ENCODE assay signal across 30 mouse cellular contexts in the genomic region with DNA sequence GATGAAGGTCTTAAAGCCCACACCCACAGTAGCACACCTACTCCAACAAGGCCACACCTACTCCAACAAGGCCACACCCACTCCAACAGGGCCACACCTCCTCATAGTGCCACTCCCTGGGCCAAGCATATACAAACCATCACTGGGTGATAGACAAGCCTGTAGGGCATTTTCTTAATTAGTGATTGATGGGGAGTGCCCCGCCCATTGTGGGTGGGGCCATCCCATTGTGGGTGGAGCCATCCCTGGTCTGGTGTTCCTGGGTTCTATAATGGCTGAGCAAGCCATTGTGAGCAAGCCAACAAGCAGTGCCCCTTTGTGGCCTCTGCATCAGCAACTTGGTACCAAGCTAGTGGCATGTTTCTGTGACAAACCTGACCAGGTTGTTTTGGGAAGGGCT.
"Had no signal": no experiment of that assay in that cellular context is flagged by ENCODE, and none has a peak within 500 bp of the region (broad histone marks: within the 10 kb centered on the region; RNA-seq: fewer than 3 reads in every experiment).

No protein-coding gene starts in this region.

- H3K36me3 ChIP-seq: limb, embryonic 10.5 days; limb, embryonic 12.5 days; limb, embryonic 13.5 days; limb, embryonic 15.5 days; liver, embryonic 12.5 days; liver, embryonic 13.5 days; liver, embryonic 15.5 days; lung, embryonic 15.5 days; midbrain, embryonic 10.5 days; midbrain, embryonic 12.5 days; midbrain, embryonic 15.5 days; neural tube, embryonic 12.5 days had no signal

- H3K9ac ChIP-seq: limb, embryonic 12.5 days; limb, embryonic 13.5 days; limb, embryonic 15.5 days; liver, embryonic 12.5 days; liver, embryonic 13.5 days; liver, embryonic 14.5 days; liver, embryonic 15.5 days; liver, postnatal 0 days; lung, embryonic 14.5 days; lung, embryonic 15.5 days; midbrain, embryonic 12.5 days; midbrain, embryonic 15.5 days; neural tube, embryonic 12.5 days had no signal

- H3K4me1 ChIP-seq: limb, embryonic 12.5 days; limb, embryonic 13.5 days; limb, embryonic 15.5 days; liver, embryonic 12.5 days; liver, embryonic 13.5 days; liver, embryonic 15.5 days; lung, embryonic 15.5 days; megakaryocyte, embryonic 14.5 days; midbrain, embryonic 10.5 days; midbrain, embryonic 12.5 days; midbrain, embryonic 15.5 days; neural tube, embryonic 12.5 days had no signal

- H3K27ac ChIP-seq: limb, embryonic 10.5 days; limb, embryonic 12.5 days; limb, embryonic 13.5 days; limb, embryonic 15.5 days; liver, embryonic 12.5 days; liver, embryonic 13.5 days; liver, embryonic 14.5 days; liver, embryonic 15.5 days; lung, embryonic 15.5 days; macrophage; midbrain, embryonic 10.5 days; midbrain, embryonic 12.5 days; midbrain, embryonic 15.5 days; neural tube, embryonic 12.5 days had no signal

- DNase-seq: left cerebral cortex, postnatal 4 days; liver; liver, embryonic 13.5 days; liver, postnatal 0 days; lung, adult 18-20 months; lung, adult 2 months; lung, embryonic 14.5 days; lung, postnatal 10 days; lung, postnatal 14 days; lung, postnatal 36 days; lung, postnatal 4 days; midbrain, embryonic 14.5 days had no signal

- H3K9me3 ChIP-seq: limb, embryonic 10.5 days; limb, embryonic 12.5 days; limb, embryonic 15.5 days; liver, embryonic 12.5 days; liver, embryonic 15.5 days; lung, embryonic 15.5 days; midbrain, embryonic 12.5 days; neural tube, embryonic 12.5 days had no signal

- ATAC-seq: liver, embryonic 12.5 days; liver, postnatal 0 days; lung, postnatal 0 days; midbrain, embryonic 15.5 days; midbrain, embryonic 16.5 days had no signal

- H3K4me2 ChIP-seq: limb, embryonic 12.5 days; limb, embryonic 13.5 days; limb, embryonic 15.5 days; liver, embryonic 11.5 days; liver, embryonic 12.5 days; liver, embryonic 13.5 days; liver, embryonic 15.5 days; lung, embryonic 14.5 days; lung, embryonic 15.5 days; midbrain, embryonic 12.5 days; midbrain, embryonic 15.5 days; neural tube, embryonic 12.5 days had no signal

- H3K4me3 ChIP-seq: limb, embryonic 10.5 days; limb, embryonic 12.5 days; limb, embryonic 13.5 days; limb, embryonic 15.5 days; liver, embryonic 12.5 days; liver, embryonic 13.5 days; liver, embryonic 15.5 days; lung, embryonic 15.5 days; megakaryocyte, embryonic 14.5 days; midbrain, embryonic 10.5 days; midbrain, embryonic 12.5 days; midbrain, embryonic 15.5 days; myocyte; neural tube, embryonic 12.5 days had no signal

- H3K27me3 ChIP-seq: limb, embryonic 12.5 days; limb, embryonic 13.5 days; limb, embryonic 15.5 days; liver, embryonic 12.5 days; liver, embryonic 13.5 days; liver, embryonic 15.5 days; lung, embryonic 15.5 days; midbrain, embryonic 12.5 days; midbrain, embryonic 15.5 days; neural tube, embryonic 12.5 days had no signal
